Mouse (Mus musculus) spleen, postnatal 36 days (tissue): ENCODE results near the gene Gm525.
"Not testable (repeated sequence)": the region's sequence is repeated elsewhere in the genome, so short reads cannot be mapped to it uniquely, and the experiment has no call there.

Experiments
- DNase-seq, 2 experiments: peaks; one replicate each; pipeline ENCODE4 v3.0.0; 2022; ENCODE audit warnings: low spot score in 2 of 2, mixed read lengths in 1 of 2

Gene Gm525

DNA sequence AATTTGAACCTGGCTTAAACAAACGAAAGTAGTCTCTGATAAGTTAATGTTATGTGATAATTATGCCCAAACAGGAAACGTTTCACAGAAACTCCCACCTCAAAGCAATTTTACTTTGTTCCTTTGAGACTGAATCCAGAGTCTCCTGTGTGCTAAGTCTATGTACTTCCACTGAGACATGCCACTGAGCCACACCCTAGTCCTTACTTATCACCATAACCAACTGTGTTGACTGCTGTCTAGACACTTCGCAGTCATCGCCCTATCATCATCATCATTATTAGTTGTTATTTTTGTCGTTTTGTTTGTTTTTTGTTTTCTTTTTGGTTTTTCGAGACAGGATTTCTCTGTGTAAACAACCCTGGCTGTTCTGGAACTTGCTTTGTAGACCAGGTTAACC is 9.3 kb upstream of the Gm525 start:
- DNase-seq = no peak

DNA sequence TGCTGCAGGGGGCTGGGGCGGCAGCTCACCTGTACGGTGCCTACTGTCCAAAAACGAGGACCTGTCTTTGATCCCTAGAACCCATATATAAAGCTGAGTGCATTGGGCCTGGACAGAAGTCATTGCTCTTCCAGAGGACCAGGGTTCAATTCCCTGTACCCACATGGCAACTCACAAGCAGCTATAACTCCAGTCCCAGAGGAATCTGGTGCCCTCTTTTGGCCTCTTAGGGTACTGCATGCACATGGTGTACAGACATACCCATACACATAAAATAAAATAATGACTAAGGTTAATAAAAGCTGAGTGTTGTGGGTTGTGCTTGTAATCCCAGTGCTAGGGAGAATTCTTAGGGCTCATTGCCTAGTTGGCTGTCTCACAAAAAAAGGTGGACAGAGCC is 8.3 kb upstream of the Gm525 start:
- DNase-seq = no peak

DNA sequence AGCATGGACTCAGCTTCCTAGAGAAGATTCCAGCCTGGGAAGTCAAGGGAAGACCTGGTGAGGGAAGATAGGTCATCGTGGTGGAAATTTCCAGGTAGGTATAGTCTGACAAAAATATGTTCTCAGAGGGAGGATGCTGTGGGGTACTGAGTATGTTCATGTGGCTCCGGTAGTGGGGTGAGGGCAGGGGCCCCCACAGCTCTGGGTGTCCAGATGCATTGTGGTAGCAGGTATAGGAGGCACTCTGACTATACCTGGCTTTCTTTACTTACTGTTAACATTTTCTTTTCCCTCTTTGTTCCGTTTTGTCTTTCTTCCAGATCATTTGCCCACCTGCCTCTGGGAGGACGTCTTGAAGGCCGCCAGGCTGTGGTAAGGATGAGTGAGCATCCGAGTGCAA is 7.5 kb upstream of the Gm525 start:
- DNase-seq = no peak

DNA sequence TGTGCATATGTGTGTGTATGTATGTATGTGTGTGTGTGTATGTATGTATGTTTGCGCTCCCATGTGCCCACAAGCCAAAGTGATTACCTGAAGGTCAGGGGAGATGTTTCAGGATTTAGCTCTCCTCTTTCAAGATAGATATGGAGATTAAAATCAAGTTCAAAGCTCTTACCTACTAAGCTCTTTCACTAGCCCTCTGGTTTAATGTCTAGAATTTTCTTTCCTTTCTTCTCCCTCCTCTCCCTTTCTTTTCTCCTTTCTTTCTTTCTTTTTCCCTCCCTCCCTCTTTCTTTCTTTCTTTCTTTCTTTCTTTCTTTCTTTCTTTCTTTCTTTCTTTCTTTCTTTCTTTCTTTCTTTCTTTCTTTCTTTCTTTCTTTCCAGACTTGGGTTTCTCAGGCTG is 6.9 kb upstream of the Gm525 start, which contains the start of gene Dgke:
Gene Dgke, minus strand, starts transcription at position 101 of the 400 bp plus-strand sequence.
- DNase-seq = no peak

- DNase-seq = no peak
Observed at GRCm38 (mm10) chr11:89067301-89067822, 6.3 kb upstream of the Gm525 start.

DNA sequence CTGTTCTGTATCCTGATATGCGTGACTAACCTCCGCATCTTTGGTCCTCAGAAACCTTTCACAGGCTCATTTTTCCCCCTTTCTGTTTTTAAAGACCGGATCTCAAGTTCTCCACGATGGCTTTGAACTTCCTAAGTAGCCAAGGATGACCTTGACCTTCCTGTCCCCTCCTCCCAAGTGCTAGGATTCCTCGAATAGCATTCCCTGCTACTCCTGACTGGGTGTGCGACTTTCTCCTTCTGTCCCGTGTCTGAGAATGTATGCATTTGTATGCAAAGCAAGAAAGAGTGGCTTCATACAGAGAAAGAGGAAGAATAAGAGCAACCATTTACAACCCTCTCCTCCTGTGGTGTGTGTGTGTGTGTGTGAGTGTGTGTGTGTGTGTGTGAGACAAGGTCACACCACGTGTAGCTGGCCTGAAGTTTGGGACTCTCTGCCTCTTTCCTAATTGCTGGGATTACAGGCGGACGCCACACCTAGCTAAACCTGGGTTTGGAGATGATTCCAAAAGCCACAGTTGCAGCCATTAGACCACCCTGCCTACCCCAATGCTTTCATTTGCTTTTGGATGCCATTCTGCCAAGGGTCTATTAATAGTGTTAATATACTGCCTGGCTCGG is 5.7 kb upstream of the Gm525 start:
- DNase-seq = no peak

- no peak for DNase-seq
Observed at GRCm38 (mm10) chr11:89068649-89069048, 5.0 kb upstream of the Gm525 start.

GRCm38 (mm10) chr11:89069303-89069702 is 4.3 kb upstream of the Gm525 start:
- DNase-seq = peak; percentile 62 to 73

GRCm38 (mm10) chr11:89071522-89071921 is 2.1 kb upstream of the Gm525 start:
- DNase-seq = no peak

DNA sequence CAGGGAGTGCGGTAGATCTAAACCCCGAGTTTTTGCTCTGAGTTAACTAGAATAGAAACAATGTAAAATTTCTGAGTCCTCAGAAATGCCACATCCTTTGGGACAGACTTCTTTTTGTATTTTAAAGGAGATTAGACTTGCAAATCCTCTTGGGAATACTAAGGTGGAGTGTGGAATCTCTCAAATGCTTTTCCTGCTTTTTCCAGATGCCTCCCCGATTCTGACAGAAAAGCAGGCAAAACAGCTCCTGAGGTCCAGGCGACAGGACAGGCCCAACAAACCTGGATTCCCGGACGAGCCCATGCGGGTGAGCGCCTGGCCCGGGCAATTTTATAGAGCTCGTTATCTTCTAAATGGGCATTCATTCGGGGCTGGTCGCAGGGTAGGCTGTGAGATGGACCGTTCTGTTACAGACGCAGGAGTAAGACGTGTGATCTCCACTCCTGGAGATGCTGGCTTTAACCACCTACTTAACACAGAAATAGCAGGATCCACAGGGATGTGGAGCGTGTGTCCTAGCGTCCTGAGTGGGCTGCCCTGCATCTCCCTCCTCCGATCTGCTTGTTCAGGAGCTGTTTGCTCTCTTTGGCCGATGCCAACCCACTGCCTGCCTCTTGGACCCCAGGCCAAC is 1.3 kb downstream of the Gm525 start:
- DNase-seq = no peak

GRCm38 (mm10) chr11:89076370-89076821 is 2.8 kb downstream of the Gm525 start:
- peak; percentile 37 to 53 for DNase-seq

DNA sequence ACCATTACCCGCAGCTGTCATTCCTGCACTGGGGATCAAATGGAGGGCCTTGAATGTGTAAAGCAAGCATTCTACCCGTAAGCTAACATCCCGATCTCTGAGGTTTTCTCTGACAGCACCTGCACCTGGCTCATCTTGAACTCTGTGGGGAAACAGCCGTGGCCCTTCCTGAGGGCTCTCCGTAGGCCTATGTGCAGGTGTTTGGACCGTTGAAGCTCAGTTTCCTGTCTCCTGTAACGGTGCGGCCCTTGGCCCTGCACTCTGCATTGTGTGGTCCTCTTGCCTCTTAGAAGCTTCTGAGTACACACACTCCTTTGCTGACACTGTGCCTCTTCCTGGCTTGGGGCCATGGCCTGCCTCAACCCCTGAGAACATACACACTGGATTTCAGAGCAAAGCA is 4.0 kb downstream of the Gm525 start:
- DNase-seq = peak; percentile 31 to 38

- DNase-seq = no peak
Observed at GRCm38 (mm10) chr11:89078305-89078704, 4.7 kb downstream of the Gm525 start.

- peak; percentile 78 to 83 for DNase-seq
Observed at GRCm38 (mm10) chr11:89078996-89079680, 5.5 kb downstream of the Gm525 start.

- DNase-seq = not testable (repeated sequence)
Observed at GRCm38 (mm10) chr11:89081906-89082305, 8.3 kb downstream of the Gm525 start.

- not testable (repeated sequence) for DNase-seq
Observed at GRCm38 (mm10) chr11:89082691-89083090, 9.1 kb downstream of the Gm525 start.

DNA sequence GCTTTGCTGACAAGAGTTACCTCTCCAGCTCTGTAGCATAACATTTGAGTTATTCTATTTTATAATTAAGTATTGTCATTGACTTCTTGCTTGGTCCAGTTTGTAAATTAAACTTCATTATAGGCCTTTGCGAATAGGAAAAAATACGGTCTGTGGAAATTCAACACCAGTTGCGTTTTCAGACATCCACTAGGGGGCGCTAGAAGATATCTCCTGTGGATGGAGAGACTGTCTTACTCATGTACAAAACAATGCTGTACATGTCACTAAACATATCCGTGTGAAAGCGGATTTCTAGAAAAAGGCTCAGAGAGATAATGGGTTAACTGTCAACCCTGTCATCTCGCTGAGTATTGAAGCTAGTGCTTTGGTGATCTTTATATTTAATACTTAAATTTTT is 11.0 kb downstream of the Gm525 start:
- peak; percentile 53 to 74 for DNase-seq

DNA sequence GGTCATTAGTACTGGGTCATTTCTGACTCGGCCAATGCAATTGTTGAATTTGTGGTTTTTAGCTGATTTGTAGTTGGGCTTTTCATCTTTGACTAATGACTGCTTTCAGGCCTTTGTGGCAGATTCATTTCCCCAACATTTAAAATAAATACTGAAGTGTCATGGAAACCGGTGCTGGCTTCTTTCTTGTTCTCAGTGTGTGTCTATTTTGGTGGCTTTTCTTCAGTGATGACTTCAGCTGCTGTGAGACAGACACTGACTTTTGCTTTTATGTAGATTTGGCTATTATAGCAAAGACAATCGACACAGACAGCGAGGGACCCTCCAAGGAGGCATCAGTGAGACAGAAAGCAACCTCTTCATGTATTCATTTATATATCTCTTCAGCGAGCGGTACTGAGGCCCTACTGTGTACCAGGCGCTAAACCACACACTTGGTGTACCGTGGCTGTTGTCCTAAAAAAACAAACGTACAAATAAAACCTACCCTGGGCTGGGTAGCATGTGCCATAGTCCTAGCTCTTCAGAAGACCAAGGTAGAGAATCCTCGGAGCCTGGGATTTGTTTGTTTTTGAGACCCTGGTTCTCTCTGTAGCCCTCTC is 12.7 kb downstream of the Gm525 start:
- DNase-seq = no peak

DNA sequence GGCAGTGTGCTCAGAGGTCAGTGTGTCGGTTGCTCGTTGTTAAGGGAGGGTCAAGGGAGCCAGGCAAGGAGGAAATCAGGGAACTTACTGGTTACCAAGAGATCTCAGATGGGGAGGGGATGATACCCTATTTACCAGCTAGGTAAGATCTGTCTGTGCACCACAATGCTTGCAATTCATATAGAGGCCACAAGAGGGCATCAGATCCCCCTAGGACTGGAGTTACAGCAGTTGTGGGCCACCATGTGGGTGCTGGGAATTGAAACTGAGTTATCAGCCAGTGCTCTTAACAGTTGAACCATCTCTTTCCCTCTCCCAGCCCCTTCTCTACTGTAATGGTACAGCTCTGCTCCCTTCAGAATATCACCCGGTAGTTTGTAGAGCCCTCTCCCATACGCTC is 15.1 kb downstream of the Gm525 start:
- DNase-seq = no peak

- DNase-seq = not testable (repeated sequence)
Observed at GRCm38 (mm10) chr11:89090359-89090758, 16.7 kb downstream of the Gm525 start.

DNA sequence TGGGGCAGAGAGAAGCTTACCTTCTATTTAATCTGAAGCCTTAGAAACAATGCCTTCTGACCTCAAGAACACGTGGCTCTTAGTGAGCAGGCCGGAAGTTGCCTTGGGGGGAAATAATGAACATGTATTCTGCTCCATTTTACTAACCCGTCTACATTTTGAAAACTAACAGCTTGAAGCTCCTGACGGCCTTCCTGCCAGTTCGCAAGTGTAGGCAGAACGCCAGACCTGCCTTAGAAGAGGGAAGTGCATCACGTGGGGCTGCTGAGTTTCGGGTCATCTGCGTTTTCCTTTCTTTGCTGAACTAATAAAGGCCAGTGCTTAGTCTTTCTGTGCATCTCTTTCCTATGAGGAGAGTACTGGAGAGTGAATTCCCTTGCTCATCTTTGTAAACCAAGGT is 19.1 kb downstream of the Gm525 start:
- peak; percentile 82 to 83 for DNase-seq

DNA sequence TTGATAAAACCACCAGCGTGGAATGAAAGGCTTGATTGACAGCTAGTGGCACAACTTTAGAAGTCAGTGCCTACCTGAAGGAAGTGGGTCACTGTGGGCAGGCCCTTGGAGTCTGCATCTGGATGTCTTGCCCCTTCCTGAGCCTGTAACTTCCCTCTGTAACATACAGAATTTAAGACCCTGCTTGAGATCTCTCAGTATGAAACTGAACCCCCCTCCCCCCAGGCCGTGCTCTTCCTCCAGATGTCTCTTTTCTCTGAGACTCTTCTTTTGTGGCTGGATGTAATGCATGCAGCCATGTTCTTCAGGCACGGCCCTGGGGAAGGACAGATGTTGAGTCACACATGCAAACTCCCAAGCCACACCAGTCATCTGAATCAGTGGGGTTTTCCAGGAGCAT is 21.7 kb downstream of the Gm525 start:
- no peak for DNase-seq
